Comparison of ENCODE assay signal across 8 mouse cellular contexts in the genomic region with DNA sequence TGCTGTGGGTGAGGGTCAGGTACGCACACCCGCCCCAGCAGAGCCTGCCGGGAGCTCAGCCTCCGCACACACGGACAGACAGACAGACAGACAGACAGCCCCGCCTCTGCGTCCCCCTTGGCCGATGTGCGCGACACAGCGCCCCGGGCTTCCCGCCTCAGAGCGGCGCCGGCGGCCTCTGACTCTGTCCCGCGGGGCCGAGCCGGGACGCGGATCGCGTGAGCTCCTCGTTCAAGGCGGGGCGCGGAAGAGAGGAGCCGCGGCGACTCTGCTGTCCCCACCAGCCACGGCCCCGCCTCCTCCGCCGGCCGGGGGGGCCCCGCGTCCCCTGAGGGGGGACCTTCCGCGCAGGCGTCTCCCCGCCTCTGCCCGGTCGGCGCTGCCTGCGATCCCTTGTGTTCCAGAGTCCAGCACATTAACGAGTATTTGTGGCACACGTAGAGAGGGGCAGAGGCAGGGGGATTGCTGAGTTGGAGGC. TPM values are rescaled to one million over a fixed set of nuclear protein-coding genes. Genes with fewer than 3 reads are reported as not detected.
DNase-seq lines count a peak whose midpoint lies in the region; ATAC-seq and TF ChIP-seq lines count a peak whose summit lies in the region.

No protein-coding gene starts in this region.

- H3K4me3 ChIP-seq in bone marrow, adult 2 months (replicated peaks; ENCODE audit: control insufficient read depth, low read depth, low read length): peak overlapping the region; percentile 69
- peak overlapping the region; percentile 41 for H3K4me3 ChIP-seq in embryonic fibroblast, embryonic 13.5 days (ENCODE audit: insufficient read depth, low read length)
- peak overlapping the region; percentile 74 for H3K4me3 ChIP-seq in heart, embryonic 10.5 days
- peak overlapping the region; percentile 64 for H3K4me3 ChIP-seq in kidney, embryonic 15.5 days (replicated peaks)
- H3K4me3 ChIP-seq in liver, embryonic 11.5 days (ENCODE audit: low read depth, low read length): peak overlapping the region; percentile 71
- H3K4me3 ChIP-seq in myocyte: peak overlapping the region; percentile 70

- peak; percentile 60; the same call in 1 of the 2 replicates for TF ChIP-seq POLR2A in bone marrow, adult 2 months (IDR thresholded peaks at IDR 0.05; ENCODE audit: borderline replicate concordance, control insufficient read depth, low read depth, low read length)
- TF ChIP-seq POLR2A in embryonic fibroblast, embryonic 13.5 days (IDR thresholded peaks at IDR 0.05; ENCODE audit: low read depth, low read length): peak; percentile 67
- TF ChIP-seq POLR2A in myocyte (IDR thresholded peaks at IDR 0.05; ENCODE audit: insufficient read length, low read depth): peak; percentile 85

- no peaks in the 10 kb centered on the region for H3K36me3 ChIP-seq in heart, embryonic 10.5 days
- no peaks in the 10 kb centered on the region for H3K36me3 ChIP-seq in kidney, embryonic 15.5 days
- no peaks in the 10 kb centered on the region for H3K36me3 ChIP-seq in liver, embryonic 11.5 days (ENCODE audit: control insufficient read depth, insufficient read depth, low read length)
- no peaks in the 10 kb centered on the region for H3K36me3 ChIP-seq in myocyte (ENCODE audit: control insufficient read depth, insufficient read depth)

- under 1% methylated on average over 49 of the region's 49 CpGs for WGBS in bone marrow, adult 2 months
- WGBS in heart, embryonic 10.5 days: under 1% methylated on average over 43 of the region's 49 CpGs
- WGBS in kidney, embryonic 15.5 days: under 1% methylated on average over 48 of the region's 49 CpGs
- WGBS in liver, embryonic 11.5 days: under 1% methylated on average over 45 of the region's 49 CpGs

- TF ChIP-seq CTCF in bone marrow, adult 2 months (IDR thresholded peaks at IDR 0.05; ENCODE audit: control insufficient read depth, insufficient read depth, low read length): no peak
- no peak for TF ChIP-seq CTCF in embryonic fibroblast, embryonic 13.5 days (IDR thresholded peaks at IDR 0.05; ENCODE audit: borderline replicate concordance, insufficient read depth, low read length)

- ATAC-seq in kidney, embryonic 15.5 days (replicated peaks; ENCODE audit: low FRiP score): peak; percentile 92
- ATAC-seq in liver, embryonic 11.5 days (replicated peaks; ENCODE audit: low FRiP score): peak; percentile 86

- H3K4me2 ChIP-seq in kidney, embryonic 15.5 days: peak overlapping the region; percentile 89
- H3K4me2 ChIP-seq in liver, embryonic 11.5 days: peak overlapping the region; percentile 95
- peak overlapping the region; percentile 83 for H3K4me2 ChIP-seq in myocyte (ENCODE audit: low read depth)

- peak overlapping the region; percentile 64 for H3K9ac ChIP-seq in kidney, embryonic 15.5 days
- H3K9ac ChIP-seq in liver, embryonic 11.5 days (ENCODE audit: low read depth, low read length): peak overlapping the region; percentile 80

- peak overlapping the region; percentile 97 for H3ac ChIP-seq in myocyte (ENCODE audit: control insufficient read depth, insufficient read length)

- peak; percentile 86 for DNase-seq in 416B (ENCODE audit: low read depth)
- peak; percentile 93 for DNase-seq in heart, embryonic 10.5 days (ENCODE audit: low spot score)
- DNase-seq in liver, embryonic 11.5 days (ENCODE audit: low spot score): peak; percentile 88
- peak; percentile 90 to 94 for DNase-seq in spleen, postnatal 4 days (ENCODE audit: low spot score in 2 of 2)

- no peaks in the 10 kb centered on the region for H3K79me2 ChIP-seq in myocyte (ENCODE audit: control insufficient read depth, insufficient read depth)

- H3K4me1 ChIP-seq in bone marrow, adult 2 months (ENCODE audit: control insufficient read depth, insufficient read depth, low read length): peaks cover 8% of the 10 kb centered on the region; the same call in 1 of the 2 replicates
- H3K4me1 ChIP-seq in embryonic fibroblast, embryonic 13.5 days (ENCODE audit: control insufficient read depth, insufficient read depth, low read length): no peaks in the 10 kb centered on the region; the same call in 1 of the 2 replicates
- H3K4me1 ChIP-seq in heart, embryonic 10.5 days: peaks cover 28% of the 10 kb centered on the region; the same call in 1 of the 2 replicates
- peaks cover 34% of the 10 kb centered on the region for H3K4me1 ChIP-seq in kidney, embryonic 15.5 days
- peaks cover 16% of the 10 kb centered on the region for H3K4me1 ChIP-seq in liver, embryonic 11.5 days (replicated peaks; ENCODE audit: control insufficient read depth, insufficient read depth, low read length)

- peaks cover 7% of the 10 kb centered on the region; the same call in 1 of the 2 replicates for H3K27me3 ChIP-seq in heart, embryonic 10.5 days (ENCODE audit: insufficient read depth, poor library complexity, severe bottlenecking)
- H3K27me3 ChIP-seq in kidney, embryonic 15.5 days: peaks cover 8% of the 10 kb centered on the region; the same call in 1 of the 2 replicates
- H3K27me3 ChIP-seq in liver, embryonic 11.5 days (replicated peaks; ENCODE audit: control insufficient read depth, insufficient read depth, low read length): no peaks in the 10 kb centered on the region
- no peaks in the 10 kb centered on the region for H3K27me3 ChIP-seq in myocyte (ENCODE audit: control insufficient read depth, insufficient read depth, insufficient read length)

- peak overlapping the region; percentile 97 for H3K27ac ChIP-seq in bone marrow, adult 2 months (ENCODE audit: control insufficient read depth, insufficient read depth, low read depth, low read length, poor library complexity)
- H3K27ac ChIP-seq in embryonic fibroblast, embryonic 13.5 days (ENCODE audit: insufficient read depth, low read length): peak overlapping the region; percentile 86
- H3K27ac ChIP-seq in heart, embryonic 10.5 days: peak overlapping the region; percentile 93
- peak overlapping the region; percentile 93 for H3K27ac ChIP-seq in kidney, embryonic 15.5 days
- H3K27ac ChIP-seq in liver, embryonic 11.5 days (ENCODE audit: low read depth, low read length): peak overlapping the region; percentile 97

- peaks cover 3% of the 10 kb centered on the region; the same call in 1 of the 2 replicates for H3K9me3 ChIP-seq in heart, embryonic 10.5 days
- H3K9me3 ChIP-seq in kidney, embryonic 15.5 days (replicated peaks): no peaks in the 10 kb centered on the region
- no peaks in the 10 kb centered on the region for H3K9me3 ChIP-seq in liver, embryonic 11.5 days (ENCODE audit: control insufficient read depth, low read length)

TF ChIP-seq in myocyte, 11 proteins besides CTCF, POLR2A, EP300 and RAD21:
- TF ChIP-seq USF1 (IDR thresholded peaks at IDR 0.05; ENCODE audit: low read depth) (no peak), TCF3 (IDR thresholded peaks at IDR 0.05; ENCODE audit: insufficient read length, low read depth) (no peak), POLR2AphosphoS2 (IDR thresholded peaks at IDR 0.05; ENCODE audit: insufficient read length, low read depth) (peak; percentile 44), MYOD1 (IDR thresholded peaks at IDR 0.05; ENCODE audit: control insufficient read depth in 1 of 3, insufficient read length in 2 of 3, low read depth in 2 of 3) (no peak)

RNA-seq across cellular contexts. Expression of a gene that starts 43.9 kb away (rescaled TPM):
- polyA plus RNA-seq in bone marrow, adult 2 months (2011; ENCODE audit: insufficient read depth, insufficient read length, low replicate concordance, missing spikeins): 4.8 and 12.0 TPM in 2 replicates
- 0.18 TPM in 1 of 2 replicates, not detected in the other for polyA plus RNA-seq in embryonic fibroblast, embryonic 13.5 days (2011; ENCODE audit: insufficient read length, low read depth, missing spikeins)
- polyA plus RNA-seq in heart, embryonic 10.5 days (2016; fragmentation: Nextera tagmentation; extraction: Ambion mirVana): 0.07 and 0.35 TPM in 2 replicates
- 1.9 and 2.7 TPM in 2 replicates for polyA plus RNA-seq in kidney, embryonic 15.5 days (2015; fragmentation: Nextera tagmentation; extraction: Ambion mirVana)
- polyA plus RNA-seq in liver, embryonic 11.5 days (2014; fragmentation: Nextera tagmentation; extraction: Ambion mirVana): 1.9 and 2.0 TPM in 2 replicates
- not detected for polyA plus RNA-seq in myocyte (2012; fragmentation: generic; extraction: Trizol)

RNA-seq across cellular contexts. Expression of a gene that starts 53.6 kb away (rescaled TPM):
- not detected in 2 replicates for polyA plus RNA-seq in bone marrow, adult 2 months (2011; ENCODE audit: insufficient read depth, insufficient read length, low replicate concordance, missing spikeins)
- not detected in 2 replicates for polyA plus RNA-seq in embryonic fibroblast, embryonic 13.5 days (2011; ENCODE audit: insufficient read length, low read depth, missing spikeins)
- polyA plus RNA-seq in heart, embryonic 10.5 days (2016; fragmentation: Nextera tagmentation; extraction: Ambion mirVana): 0.12 TPM in 1 of 2 replicates, not detected in the other
- not detected in 2 replicates for polyA plus RNA-seq in kidney, embryonic 15.5 days (2015; fragmentation: Nextera tagmentation; extraction: Ambion mirVana)
- polyA plus RNA-seq in liver, embryonic 11.5 days (2014; fragmentation: Nextera tagmentation; extraction: Ambion mirVana): not detected in 2 replicates
- not detected for polyA plus RNA-seq in myocyte (2012; fragmentation: generic; extraction: Trizol)

Comparison
In these comparisons a context has a peak if more than half of its experiments do, and no peak if none do; other contexts are left out.
1. Peak in every context shown above with its lines: DNase-seq, ATAC-seq, H3K4me3 ChIP-seq and H3K27ac ChIP-seq.